Mouse (Mus musculus): ENCODE measurements around the gene Lcn12. TPM values are rescaled to one million over a fixed set of nuclear protein-coding genes. Genes with fewer than 3 reads are reported as not detected.
A peak's percentile ranks its signal among the peaks of the same experiment; 100 is the strongest.

Gene Lcn12
- total and polyA plus RNA-seq, 2 experiments: 0.27 TPM; not detected in 1

GRCm38 (mm10) chr2:25500576-25501405 is 7.1 kb upstream of the Lcn12 start, which contains the start of gene Fbxw5:
Gene Fbxw5, plus strand, starts transcription at chr2:25500750.
- H3K4me1 ChIP-seq (ENCODE audit: control insufficient read depth, insufficient read depth, low read length): peaks cover 17% of the 10 kb centered on the region
- no peaks in the 10 kb centered on the region for H3K36me3 ChIP-seq (ENCODE audit: control insufficient read depth, insufficient read depth, low read length)
- under 1% methylated on average over 28 of the region's 44 CpGs for WGBS
- H3K9ac ChIP-seq (ENCODE audit: low read depth, low read length): peak within 1 kb of the TSS; percentile 96
- DNase-seq (ENCODE audit: extremely low read depth, low read depth, low spot score): peak; percentile 79
- TF ChIP-seq CTCF (IDR thresholded peaks at IDR 0.05; ENCODE audit: low read depth, low read length) (no peak), POLR2A (IDR thresholded peaks at IDR 0.05; ENCODE audit: extremely low read depth, insufficient read depth, low read length) (peak; percentile 72)
- H3K79me2 ChIP-seq (ENCODE audit: control insufficient read depth, insufficient read depth, low read length): peaks cover 10% of the 10 kb centered on the region
- H3K4me3 ChIP-seq (ENCODE audit: insufficient read depth, low read depth, low read length): peak within 1 kb of the TSS; percentile 89
- H3K27ac ChIP-seq (replicated peaks; ENCODE audit: insufficient read depth, low read depth, low read length): peak within 1 kb of the TSS; percentile 92
- no peaks in the 10 kb centered on the region for H3K27me3 ChIP-seq (ENCODE audit: control insufficient read depth, insufficient read depth, low read length)

DNA sequence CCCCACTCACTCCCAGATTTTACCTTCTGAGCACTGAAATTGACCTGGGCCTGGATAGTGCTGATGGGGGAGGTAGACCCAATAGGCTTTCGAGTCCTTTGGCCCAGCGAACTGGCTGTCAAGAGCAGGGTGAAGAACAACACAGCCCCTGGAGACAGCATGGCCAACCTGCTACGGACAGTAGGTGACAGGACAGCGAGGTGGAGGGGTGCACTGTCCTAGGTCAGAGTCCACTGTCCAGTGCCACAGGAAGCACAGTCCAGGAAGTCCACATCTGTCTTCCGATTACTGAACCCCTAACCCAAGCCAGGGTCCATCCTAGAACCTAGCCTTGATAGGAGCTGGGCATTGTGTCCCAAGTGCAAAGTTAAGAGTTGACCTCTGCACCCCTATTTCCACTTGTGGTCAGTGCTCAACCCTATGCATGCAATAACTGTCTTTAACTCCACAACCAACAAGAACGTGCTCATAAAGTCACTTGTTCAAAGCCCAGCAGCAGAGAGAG is 6.4 kb upstream of the Lcn12 start:
- H3K4me1 ChIP-seq (ENCODE audit: control insufficient read depth, insufficient read depth, low read length): peaks cover 17% of the 10 kb centered on the region
- WGBS: 15% methylated on average over 6 of the region's 6 CpGs

DNA sequence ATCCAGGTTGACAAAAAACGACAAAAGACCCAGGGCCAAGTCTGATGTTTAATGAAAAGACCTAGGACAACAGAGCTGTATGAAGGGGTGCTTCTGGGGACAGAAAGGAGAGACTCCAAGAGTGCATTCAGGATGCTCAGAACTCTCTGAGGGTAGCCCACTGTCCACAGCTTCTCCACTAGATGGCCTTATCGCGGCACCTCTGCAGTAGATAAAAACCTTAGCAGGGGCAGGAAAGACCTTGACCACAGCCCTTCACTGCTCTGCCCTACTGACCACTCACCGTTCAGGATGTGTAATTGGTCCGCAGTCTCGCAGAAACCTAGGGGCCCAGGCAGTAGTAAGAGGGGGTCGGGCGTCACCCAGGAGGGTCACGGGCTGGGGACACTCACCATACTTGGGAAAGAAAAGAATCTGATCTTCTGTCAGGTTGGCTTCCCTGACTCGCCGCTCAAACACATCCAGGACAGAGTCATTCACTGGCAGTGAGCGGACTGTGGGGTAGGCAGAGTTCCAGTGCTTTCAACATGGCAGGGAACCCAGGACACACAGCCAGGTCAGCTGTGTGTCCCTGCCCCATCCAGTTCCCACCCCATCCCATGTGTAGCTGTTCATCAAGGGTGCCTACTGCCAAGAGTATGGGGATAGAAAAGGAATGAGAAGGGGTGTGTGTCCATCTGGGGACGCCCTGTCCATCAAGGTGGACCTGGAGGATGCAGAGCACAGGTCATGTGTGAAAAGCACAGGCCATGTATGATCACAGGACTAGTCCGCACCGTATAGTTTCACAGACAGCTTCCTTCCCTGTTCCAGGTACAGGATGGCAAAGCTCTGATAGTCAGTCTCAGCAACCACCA is 5.1 kb upstream of the Lcn12 start:
- H3K79me2 ChIP-seq (ENCODE audit: control insufficient read depth, insufficient read depth, low read length): peaks cover 10% of the 10 kb centered on the region
- peak overlapping the region; percentile 67 for H3K9ac ChIP-seq (ENCODE audit: low read depth, low read length)

More for the DNA sequence above, 6.4 kb upstream of the Lcn12 start:
- Histone ChIP-seq H3K27ac (replicated peaks; ENCODE audit: insufficient read depth, low read depth, low read length) (peak overlapping the region; percentile 92), H3K9ac (ENCODE audit: low read depth, low read length) (peak overlapping the region; percentile 67), H3K27me3 (ENCODE audit: control insufficient read depth, insufficient read depth, low read length) (no peaks in the 10 kb centered on the region), H3K4me3 (ENCODE audit: insufficient read depth, low read depth, low read length) (peak overlapping the region; percentile 66), H3K79me2 (ENCODE audit: control insufficient read depth, insufficient read depth, low read length) (peaks cover 10% of the 10 kb centered on the region), H3K36me3 (ENCODE audit: control insufficient read depth, insufficient read depth, low read length) (no peaks in the 10 kb centered on the region)
- peak; percentile 60; the same call in 1 of the 2 replicates for TF ChIP-seq POLR2A (IDR thresholded peaks at IDR 0.05; ENCODE audit: extremely low read depth, insufficient read depth, low read length)
- no peak for TF ChIP-seq CTCF (IDR thresholded peaks at IDR 0.05; ENCODE audit: low read depth, low read length)
- peak; percentile 90 for DNase-seq (ENCODE audit: extremely low read depth, low read depth, low spot score)

DNA sequence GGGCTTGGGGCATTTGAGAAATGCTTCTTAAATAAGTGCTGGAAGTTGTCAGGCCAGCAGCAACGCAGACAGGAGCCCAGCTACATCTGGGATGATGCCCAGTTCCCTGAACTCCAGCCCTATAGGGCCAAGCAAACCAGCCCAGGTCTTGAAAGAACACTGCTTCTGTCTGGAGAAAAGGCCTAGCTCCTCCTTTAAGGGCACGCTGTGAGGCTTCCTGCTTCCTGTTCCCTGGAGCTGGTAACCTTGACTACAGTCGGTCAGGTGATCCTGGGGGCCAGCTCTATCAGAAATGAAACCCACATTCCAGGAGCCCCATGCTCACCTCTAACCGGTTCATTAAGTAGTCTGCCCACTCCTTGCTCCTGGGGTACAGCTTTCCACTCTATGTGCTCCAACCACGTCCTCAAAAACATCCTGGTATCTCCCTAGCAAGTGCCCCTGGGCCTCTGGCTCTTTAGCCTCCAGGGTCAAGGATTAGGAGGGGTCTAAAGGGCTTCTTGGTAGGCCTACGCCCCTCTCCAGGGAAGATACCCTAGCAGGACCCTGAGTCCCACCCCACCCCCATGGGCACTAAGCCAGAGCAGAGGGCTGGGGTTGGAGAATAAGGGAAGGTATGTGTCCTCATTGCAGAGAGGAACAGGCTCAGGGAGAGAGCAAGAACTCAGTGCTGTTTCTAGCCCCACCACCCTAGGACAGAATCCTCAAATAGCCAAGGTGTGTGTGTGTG is 4.3 kb upstream of the Lcn12 start:
- no peak overlapping the region for H3K4me3 ChIP-seq (ENCODE audit: insufficient read depth, low read depth, low read length)
- H3K27ac ChIP-seq (replicated peaks; ENCODE audit: insufficient read depth, low read depth, low read length): no peak overlapping the region
- TF ChIP-seq POLR2A (IDR thresholded peaks at IDR 0.05; ENCODE audit: extremely low read depth, insufficient read depth, low read length): no peak
- no peaks in the 10 kb centered on the region for H3K27me3 ChIP-seq (ENCODE audit: control insufficient read depth, insufficient read depth, low read length)
- DNase-seq (ENCODE audit: extremely low read depth, low read depth, low spot score): peak; percentile 22
- no peak overlapping the region for H3K9ac ChIP-seq (ENCODE audit: low read depth, low read length)
- H3K36me3 ChIP-seq (ENCODE audit: control insufficient read depth, insufficient read depth, low read length): no peaks in the 10 kb centered on the region
- peaks cover 10% of the 10 kb centered on the region for H3K79me2 ChIP-seq (ENCODE audit: control insufficient read depth, insufficient read depth, low read length)
- H3K4me1 ChIP-seq (ENCODE audit: control insufficient read depth, insufficient read depth, low read length): peaks cover 17% of the 10 kb centered on the region
- WGBS: 57% methylated on average over 6 of the region's 6 CpGs

More for the DNA sequence above, 5.1 kb upstream of the Lcn12 start:
- Histone ChIP-seq H3K4me3 (ENCODE audit: insufficient read depth, low read depth, low read length) (peak overlapping the region; percentile 66), H3K36me3 (ENCODE audit: control insufficient read depth, insufficient read depth, low read length) (no peaks in the 10 kb centered on the region), H3K27ac (replicated peaks; ENCODE audit: insufficient read depth, low read depth, low read length) (peak overlapping the region; percentile 92), H3K27me3 (ENCODE audit: control insufficient read depth, insufficient read depth, low read length) (no peaks in the 10 kb centered on the region), H3K4me1 (ENCODE audit: control insufficient read depth, insufficient read depth, low read length) (peaks cover 17% of the 10 kb centered on the region)
- 38% methylated on average over 15 of the region's 15 CpGs for WGBS
- TF ChIP-seq POLR2A (IDR thresholded peaks at IDR 0.05; ENCODE audit: extremely low read depth, insufficient read depth, low read length) (no peak), CTCF (IDR thresholded peaks at IDR 0.05; ENCODE audit: low read depth, low read length) (no peak)
- DNase-seq (ENCODE audit: extremely low read depth, low read depth, low spot score): peak; percentile 79

- peak; percentile 59 for DNase-seq (ENCODE audit: extremely low read depth, low read depth, low spot score)
- H3K27ac ChIP-seq (replicated peaks; ENCODE audit: insufficient read depth, low read depth, low read length): no peak overlapping the region
- H3K27me3 ChIP-seq (ENCODE audit: control insufficient read depth, insufficient read depth, low read length): no peaks in the 10 kb centered on the region
- H3K36me3 ChIP-seq (ENCODE audit: control insufficient read depth, insufficient read depth, low read length): no peaks in the 10 kb centered on the region
- 51% methylated on average over 4 of the region's 4 CpGs for WGBS
- H3K79me2 ChIP-seq (ENCODE audit: control insufficient read depth, insufficient read depth, low read length): peaks cover 7% of the 10 kb centered on the region
- H3K4me3 ChIP-seq (ENCODE audit: insufficient read depth, low read depth, low read length): no peak overlapping the region
- H3K4me1 ChIP-seq (ENCODE audit: control insufficient read depth, insufficient read depth, low read length): peaks cover 12% of the 10 kb centered on the region
- H3K9ac ChIP-seq (ENCODE audit: low read depth, low read length): no peak overlapping the region
- TF ChIP-seq POLR2A (IDR thresholded peaks at IDR 0.05; ENCODE audit: extremely low read depth, insufficient read depth, low read length) (no peak), CTCF (IDR thresholded peaks at IDR 0.05; ENCODE audit: low read depth, low read length) (peak; percentile 53)
Observed at GRCm38 (mm10) chr2:25496462-25496861, 2.8 kb upstream of the Lcn12 start.

Data from liver, adult 2 months (tissue).